Mouse (Mus musculus) embryonic facial prominence, embryonic 10.5 days (tissue): ENCODE measurements around the gene Zfp639. TPM values are rescaled to one million over a fixed set of nuclear protein-coding genes. Genes with fewer than 3 reads are reported as not detected.

Experiments used
- polyA plus RNA-seq: library from polyadenylated mRNA; unstranded; fragments of >200 nt; fragmentation: Nextera tagmentation; extraction: Ambion mirVana; gene quantifications from 2 replicates; pipeline ENCODE4 v1.2.1, GENCODE M21; 2016

The Zfp639 gene
- polyA plus RNA-seq, 1 experiment from 2014 or later, result 40.7 TPM

Other genes with a start within 250 kb of the Zfp639 start
- gene Zmat3, start 144.2 kb upstream of the Zfp639 start, polyA plus RNA-seq, result 5.2 and 6.1 TPM in 2 replicates
- 6.9 and 8.2 TPM in 2 replicates for gene Pik3ca, start 112.6 kb upstream of the Zfp639 start, polyA plus RNA-seq
- 0.09 TPM in 1 of 2 replicates, not detected in the other for gene Kcnmb3, start 18.0 kb upstream of the Zfp639 start, polyA plus RNA-seq
- gene Mfn1, start 19.2 kb downstream of the Zfp639 start, polyA plus RNA-seq, result 23.9 and 24.9 TPM in 2 replicates
- 38.8 and 44.1 TPM in 2 replicates for gene Gnb4, start 106.3 kb downstream of the Zfp639 start, polyA plus RNA-seq
- gene Actl6a, start 196.0 kb downstream of the Zfp639 start, polyA plus RNA-seq, result 274 and 289 TPM in 2 replicates
- gene Ndufb5, start 226.7 kb downstream of the Zfp639 start, polyA plus RNA-seq, result 268 and 276 TPM in 2 replicates
- 36.7 and 37.7 TPM in 2 replicates for gene Mrpl47, start 227.3 kb downstream of the Zfp639 start, polyA plus RNA-seq